Mouse (Mus musculus): ENCODE measurements around the gene Pex5l. TPM values are rescaled to one million over a fixed set of nuclear protein-coding genes. Genes with fewer than 3 reads are reported as not detected.

Pex5l gene
- polyA plus RNA-seq, 1 experiment from 2014 or later = 0.38 TPM

DNA sequence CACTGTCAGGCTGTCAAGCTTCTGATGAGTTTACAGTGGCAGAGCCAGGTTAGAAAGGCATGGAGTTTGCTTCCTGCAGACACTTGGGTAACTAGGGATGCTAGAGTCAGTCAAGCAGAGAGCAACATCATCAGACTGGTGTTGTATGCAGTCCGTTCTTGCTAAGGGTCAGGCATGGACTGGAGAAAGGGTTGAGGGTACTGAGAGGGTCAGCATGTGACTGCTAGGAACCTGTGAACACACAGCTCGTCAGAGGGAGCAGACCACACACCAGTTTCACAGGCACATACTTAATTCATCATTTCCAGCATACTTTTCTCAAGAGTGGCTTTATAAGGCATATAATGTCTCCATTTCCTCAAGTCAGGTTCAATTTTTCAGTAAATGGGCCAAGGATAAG lies 53.6 kb downstream of the Pex5l start:
- no peak for ATAC-seq (ENCODE audit: insufficient number of reproducible peaks, insufficient read depth, low FRiP score, low TSS enrichment, low read depth)
- Histone ChIP-seq H3K9ac (replicated peaks) (no peak overlapping the region), H3K27ac (no peak overlapping the region), H3K4me2 (no peak overlapping the region), H3K9me3 (no peaks in the 10 kb centered on the region), H3K4me3 (replicated peaks) (no peak overlapping the region), H3K4me1 (replicated peaks) (no peaks in the 10 kb centered on the region), H3K27me3 (no peaks in the 10 kb centered on the region), H3K36me3 (no peaks in the 10 kb centered on the region)
- WGBS = 57% methylated on average over 2 of the region's 2 CpGs

DNA sequence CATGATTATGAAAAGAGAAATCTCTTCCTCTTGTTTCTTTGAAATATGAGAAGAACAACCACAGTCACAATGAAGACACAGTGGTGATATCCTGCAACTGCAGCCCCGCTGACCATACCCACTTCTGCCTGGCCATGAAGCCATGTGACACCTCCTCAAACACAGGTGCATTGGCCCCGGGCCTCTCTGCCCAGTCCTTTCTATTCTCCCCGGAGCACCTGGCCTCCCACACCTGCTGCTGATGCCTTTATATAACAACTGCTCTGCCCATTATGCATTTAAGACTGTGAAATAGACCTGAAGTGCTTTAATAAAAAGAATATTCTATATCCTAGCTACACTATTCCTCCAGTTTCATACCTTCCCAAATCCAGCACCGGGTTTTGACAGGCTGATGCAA lies 54.8 kb downstream of the Pex5l start:
- no peaks in the 10 kb centered on the region for H3K27me3 ChIP-seq
- no peak overlapping the region for H3K9ac ChIP-seq (replicated peaks)
- H3K27ac ChIP-seq = no peak overlapping the region
- 66% methylated on average over 4 of the region's 4 CpGs for WGBS
- H3K4me1 ChIP-seq (replicated peaks) = no peaks in the 10 kb centered on the region
- no peak for ATAC-seq (ENCODE audit: insufficient number of reproducible peaks, insufficient read depth, low FRiP score, low TSS enrichment, low read depth)
- no peaks in the 10 kb centered on the region for H3K9me3 ChIP-seq
- no peak overlapping the region for H3K4me3 ChIP-seq (replicated peaks)
- no peak overlapping the region for H3K4me2 ChIP-seq
- H3K36me3 ChIP-seq = no peaks in the 10 kb centered on the region

DNA sequence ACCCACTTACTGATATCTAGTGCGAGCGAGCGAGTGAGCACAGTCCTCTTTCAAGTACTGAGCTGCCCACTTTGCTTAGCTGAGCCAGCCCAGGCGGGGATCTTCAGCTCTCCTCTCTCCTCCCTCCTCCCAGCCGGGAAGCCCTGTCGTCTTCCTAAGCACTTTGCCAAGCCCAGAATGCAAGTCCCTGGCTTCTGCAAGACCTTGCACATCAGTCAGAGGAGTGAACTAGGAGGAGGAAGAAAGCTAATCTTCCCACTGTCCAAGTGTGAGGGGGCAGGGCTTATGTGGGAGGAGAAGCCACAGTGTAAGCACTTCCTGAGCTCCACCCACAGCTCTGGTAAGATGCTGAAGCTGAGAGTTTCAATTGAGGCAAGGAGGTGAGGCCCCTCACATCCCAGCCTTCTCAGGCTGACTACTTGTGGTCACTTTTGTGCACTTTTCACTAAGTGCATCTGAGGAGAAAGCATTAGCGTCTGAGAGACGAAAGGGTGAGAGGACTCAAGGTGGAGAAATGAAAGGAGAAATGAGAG lies 60.2 kb downstream of the Pex5l start:
- Histone ChIP-seq H3K9ac (replicated peaks) (no peak overlapping the region), H3K27ac (no peak overlapping the region), H3K27me3 (no peaks in the 10 kb centered on the region), H3K36me3 (no peaks in the 10 kb centered on the region), H3K9me3 (no peaks in the 10 kb centered on the region), H3K4me3 (replicated peaks) (no peak overlapping the region), H3K4me2 (peak overlapping the region; percentile 35; the same call in 1 of the 2 replicates), H3K4me1 (replicated peaks) (no peaks in the 10 kb centered on the region)
- no peak for ATAC-seq (ENCODE audit: insufficient number of reproducible peaks, insufficient read depth, low FRiP score, low TSS enrichment, low read depth)
- WGBS = 29% methylated on average over 8 of the region's 8 CpGs

DNA sequence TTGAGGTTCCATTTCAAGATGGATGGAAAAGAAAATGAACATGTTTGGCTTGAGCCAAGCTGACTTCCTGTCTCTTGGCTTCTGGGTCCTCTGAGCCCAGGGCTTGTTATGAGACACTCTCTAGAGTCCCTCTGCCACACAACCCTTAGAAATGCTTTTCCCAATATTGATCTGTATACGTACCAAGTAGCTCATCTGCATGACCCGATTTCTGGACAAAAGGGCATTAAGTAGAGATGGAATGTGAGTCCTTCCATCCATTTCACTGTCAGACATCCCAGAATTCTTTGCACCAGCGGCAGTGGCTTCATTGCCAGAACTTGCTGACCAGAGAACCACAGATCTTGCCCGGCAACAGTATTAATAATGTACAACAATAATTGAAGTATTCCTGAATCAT lies 61.3 kb downstream of the Pex5l start:
- Histone ChIP-seq H3K9ac (replicated peaks) (no peak overlapping the region), H3K4me1 (replicated peaks) (no peaks in the 10 kb centered on the region), H3K9me3 (no peaks in the 10 kb centered on the region), H3K36me3 (no peaks in the 10 kb centered on the region), H3K27ac (no peak overlapping the region), H3K27me3 (no peaks in the 10 kb centered on the region), H3K4me3 (replicated peaks) (no peak overlapping the region), H3K4me2 (no peak overlapping the region)
- 87% methylated on average over 4 of the region's 4 CpGs for WGBS
- ATAC-seq (ENCODE audit: insufficient number of reproducible peaks, insufficient read depth, low FRiP score, low TSS enrichment, low read depth) = no peak

DNA sequence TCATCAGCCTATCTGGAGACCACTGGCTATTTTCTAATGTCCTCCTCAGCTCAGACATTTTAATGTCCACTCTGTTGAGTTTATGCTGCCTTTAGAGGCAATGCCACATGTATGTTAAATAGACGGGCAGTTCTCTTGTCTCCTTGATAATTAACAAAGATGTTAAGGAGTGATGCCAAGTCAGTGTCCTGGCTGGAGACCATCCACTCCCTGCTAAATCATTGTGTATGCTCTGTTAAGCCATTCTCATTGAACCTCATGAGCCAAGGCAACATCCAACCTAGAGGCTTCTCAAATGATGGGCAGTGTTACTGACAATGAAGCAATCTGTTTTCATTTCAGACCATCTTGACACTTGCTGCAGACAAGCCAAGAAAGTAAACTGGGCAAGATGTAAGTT lies 63.4 kb downstream of the Pex5l start:
- H3K36me3 ChIP-seq = no peaks in the 10 kb centered on the region
- H3K9me3 ChIP-seq = no peaks in the 10 kb centered on the region
- H3K27me3 ChIP-seq = no peaks in the 10 kb centered on the region
- H3K4me2 ChIP-seq = no peak overlapping the region
- no peak overlapping the region for H3K9ac ChIP-seq (replicated peaks)
- ATAC-seq (ENCODE audit: insufficient number of reproducible peaks, insufficient read depth, low FRiP score, low TSS enrichment, low read depth) = no peak
- H3K4me1 ChIP-seq (replicated peaks) = no peaks in the 10 kb centered on the region
- WGBS = 74% methylated on average over 1 of the region's 1 CpGs
- H3K4me3 ChIP-seq (replicated peaks) = no peak overlapping the region
- no peak overlapping the region for H3K27ac ChIP-seq

DNA sequence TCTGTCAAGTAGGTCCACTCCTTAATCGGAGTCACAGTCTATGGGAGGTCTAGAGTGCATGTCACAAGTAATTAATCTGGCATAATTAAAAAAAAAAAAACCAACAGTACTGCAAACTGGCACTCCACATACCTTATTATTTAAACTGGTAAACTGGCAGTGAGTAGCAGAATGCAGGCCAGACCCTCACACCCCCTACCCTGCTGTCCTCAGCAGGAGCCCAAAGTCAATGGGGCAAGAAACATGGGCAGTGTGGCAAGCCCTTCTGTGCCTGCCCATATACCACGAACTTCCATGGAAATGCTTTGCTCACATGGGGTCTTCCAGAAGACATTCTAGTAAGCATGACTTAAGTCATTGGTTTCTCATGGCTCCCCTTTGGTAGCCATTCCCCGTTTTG lies 63.9 kb downstream of the Pex5l start:
- 80% methylated on average over 3 of the region's 3 CpGs for WGBS
- no peak for ATAC-seq (ENCODE audit: insufficient number of reproducible peaks, insufficient read depth, low FRiP score, low TSS enrichment, low read depth)

DNA sequence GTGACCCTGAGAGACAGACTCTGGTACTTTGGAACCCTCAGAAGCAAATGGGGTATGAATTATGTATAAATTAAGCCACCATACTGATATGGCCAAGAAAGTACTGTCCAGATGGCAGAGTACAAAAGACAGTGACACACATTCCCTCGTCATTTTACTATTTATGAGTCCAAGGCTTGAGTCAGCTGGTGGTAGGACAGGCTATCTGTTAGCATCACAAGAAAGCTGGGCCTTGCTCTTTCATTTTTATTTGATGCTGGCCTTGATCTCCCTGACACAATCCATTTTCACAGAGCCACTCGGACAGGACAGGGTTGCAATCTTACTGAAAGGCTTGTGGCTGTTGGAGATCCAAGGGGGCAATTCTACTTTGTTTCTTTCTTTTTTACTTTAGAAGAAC lies 67.4 kb downstream of the Pex5l start:
- H3K9ac ChIP-seq (replicated peaks) = no peak overlapping the region
- no peak overlapping the region for H3K4me2 ChIP-seq
- 80% methylated on average over 2 of the region's 2 CpGs for WGBS
- H3K27me3 ChIP-seq = no peaks in the 10 kb centered on the region
- no peaks in the 10 kb centered on the region for H3K36me3 ChIP-seq
- no peaks in the 10 kb centered on the region for H3K9me3 ChIP-seq
- no peaks in the 10 kb centered on the region for H3K4me1 ChIP-seq (replicated peaks)
- no peak for ATAC-seq (ENCODE audit: insufficient number of reproducible peaks, insufficient read depth, low FRiP score, low TSS enrichment, low read depth)
- H3K27ac ChIP-seq = no peak overlapping the region
- H3K4me3 ChIP-seq (replicated peaks) = no peak overlapping the region

More for the DNA sequence above, 63.9 kb downstream of the Pex5l start:
- H3K9ac ChIP-seq (replicated peaks) = no peak overlapping the region
- H3K4me1 ChIP-seq (replicated peaks) = no peaks in the 10 kb centered on the region
- H3K36me3 ChIP-seq = no peaks in the 10 kb centered on the region
- no peaks in the 10 kb centered on the region for H3K27me3 ChIP-seq
- H3K9me3 ChIP-seq = no peaks in the 10 kb centered on the region
- no peak overlapping the region for H3K4me3 ChIP-seq (replicated peaks)
- no peak overlapping the region for H3K4me2 ChIP-seq
- no peak overlapping the region for H3K27ac ChIP-seq

DNA sequence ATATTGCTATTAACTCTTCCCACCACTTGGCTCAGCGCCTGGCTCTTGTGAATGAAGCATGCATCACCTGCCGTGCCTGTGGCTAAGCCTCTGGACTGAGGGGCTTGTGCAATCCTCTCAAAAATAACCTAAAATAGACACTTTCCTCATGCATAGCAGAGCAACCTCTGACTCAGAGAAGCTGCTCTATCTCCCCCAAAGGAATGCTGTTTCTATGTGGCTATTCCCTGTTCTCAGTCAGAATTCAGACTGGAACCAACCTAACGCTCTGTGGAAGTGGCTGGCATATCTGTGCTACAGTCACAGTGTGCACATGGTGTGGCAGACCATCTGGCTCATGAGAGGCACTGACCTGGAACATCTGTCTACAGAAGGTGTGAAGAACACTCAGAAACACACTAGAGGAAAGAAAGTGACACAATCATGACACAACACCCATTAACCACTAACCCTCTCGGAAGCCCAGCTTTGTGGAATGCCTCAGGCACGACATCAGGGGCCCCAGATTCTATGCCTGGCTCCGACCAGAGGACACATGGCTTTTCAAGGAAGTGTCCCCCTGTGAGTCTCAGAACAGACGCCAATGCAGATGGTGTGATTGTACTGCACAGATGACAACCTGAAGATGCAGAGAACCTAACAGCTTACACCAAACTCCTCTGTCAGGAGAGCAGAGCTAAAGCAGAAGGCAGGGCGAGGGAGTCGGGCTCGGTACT lies 68.6 kb downstream of the Pex5l start:
- H3K27me3 ChIP-seq = no peaks in the 10 kb centered on the region
- no peak overlapping the region for H3K4me2 ChIP-seq
- 66% methylated on average over 10 of the region's 10 CpGs for WGBS
- no peak overlapping the region for H3K27ac ChIP-seq
- H3K4me3 ChIP-seq (replicated peaks) = no peak overlapping the region
- H3K9ac ChIP-seq (replicated peaks) = no peak overlapping the region
- no peaks in the 10 kb centered on the region for H3K9me3 ChIP-seq
- H3K4me1 ChIP-seq (replicated peaks) = no peaks in the 10 kb centered on the region
- no peaks in the 10 kb centered on the region for H3K36me3 ChIP-seq
- ATAC-seq (ENCODE audit: insufficient number of reproducible peaks, insufficient read depth, low FRiP score, low TSS enrichment, low read depth) = no peak

DNA sequence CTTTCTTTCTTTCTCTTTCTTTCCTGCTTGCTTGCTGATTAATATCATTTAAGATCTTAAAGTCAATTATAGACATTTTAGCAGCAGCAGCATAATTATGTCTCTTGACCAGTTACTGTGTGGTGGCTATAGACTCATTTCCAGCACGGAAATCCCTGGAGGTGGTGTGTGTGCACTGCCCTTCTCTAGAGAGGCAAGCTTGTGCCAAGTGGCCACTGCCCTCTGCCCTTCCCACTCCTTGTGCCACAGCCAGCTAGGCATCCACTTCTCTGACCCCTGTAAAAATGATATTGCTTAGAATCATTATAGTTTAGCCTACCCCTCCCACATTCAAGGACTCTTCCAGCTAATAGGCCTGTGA lies 69.2 kb downstream of the Pex5l start:
- Histone ChIP-seq H3K9ac (replicated peaks) (no peak overlapping the region), H3K36me3 (no peaks in the 10 kb centered on the region), H3K27me3 (no peaks in the 10 kb centered on the region), H3K27ac (no peak overlapping the region), H3K4me2 (no peak overlapping the region), H3K9me3 (no peaks in the 10 kb centered on the region), H3K4me3 (replicated peaks) (no peak overlapping the region), H3K4me1 (replicated peaks) (no peaks in the 10 kb centered on the region)
- no peak for ATAC-seq (ENCODE audit: insufficient number of reproducible peaks, insufficient read depth, low FRiP score, low TSS enrichment, low read depth)
- 72% methylated on average over 1 of the region's 1 CpGs for WGBS

DNA sequence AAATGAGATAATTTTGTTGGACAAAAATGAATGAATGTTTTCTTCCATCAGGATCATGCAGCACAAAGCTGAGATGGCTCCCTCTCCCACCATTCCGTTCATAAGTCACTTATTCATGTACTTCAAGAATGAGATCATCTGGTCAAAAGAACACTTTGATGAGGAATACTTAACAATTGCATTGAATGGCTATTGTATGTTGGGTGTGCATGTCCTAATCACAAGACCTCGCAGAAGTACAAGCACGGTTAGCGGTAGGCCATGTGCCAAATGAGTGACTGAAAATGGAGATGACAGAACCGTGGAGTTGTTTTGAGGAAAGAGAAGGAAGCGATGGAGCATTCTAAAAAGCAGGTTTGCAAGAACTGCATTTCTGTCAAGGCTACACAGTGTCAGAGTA lies 72.3 kb downstream of the Pex5l start:
- WGBS = 94% methylated on average over 6 of the region's 6 CpGs
- Histone ChIP-seq H3K4me3 (replicated peaks) (no peak overlapping the region), H3K9me3 (no peaks in the 10 kb centered on the region), H3K36me3 (no peaks in the 10 kb centered on the region), H3K4me1 (replicated peaks) (no peaks in the 10 kb centered on the region), H3K4me2 (no peak overlapping the region), H3K27me3 (no peaks in the 10 kb centered on the region), H3K9ac (replicated peaks) (no peak overlapping the region), H3K27ac (no peak overlapping the region)
- no peak for ATAC-seq (ENCODE audit: insufficient number of reproducible peaks, insufficient read depth, low FRiP score, low TSS enrichment, low read depth)

DNA sequence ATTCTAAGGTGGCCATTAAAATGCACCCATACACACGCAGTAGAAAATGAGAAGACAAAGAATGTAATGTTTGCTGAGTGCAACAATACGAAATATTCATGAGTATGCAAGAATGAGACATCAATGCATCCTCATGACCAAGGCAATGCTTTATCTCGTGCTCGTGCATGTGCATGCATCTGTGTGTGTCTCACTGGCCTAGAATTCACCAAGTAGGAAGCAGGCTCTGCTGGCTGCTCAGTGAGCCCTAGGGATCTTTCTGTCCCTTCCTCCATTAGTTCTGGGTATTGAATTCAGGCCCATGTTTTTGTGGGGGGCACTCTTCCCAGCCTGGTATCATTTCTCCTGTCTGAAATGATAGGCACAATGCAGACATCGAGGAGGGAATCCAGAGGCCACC lies 74.9 kb downstream of the Pex5l start:
- H3K9me3 ChIP-seq = no peaks in the 10 kb centered on the region
- no peak overlapping the region for H3K4me3 ChIP-seq (replicated peaks)
- no peaks in the 10 kb centered on the region for H3K27me3 ChIP-seq
- ATAC-seq (ENCODE audit: insufficient number of reproducible peaks, insufficient read depth, low FRiP score, low TSS enrichment, low read depth) = no peak
- no peaks in the 10 kb centered on the region for H3K36me3 ChIP-seq
- H3K4me2 ChIP-seq = no peak overlapping the region
- H3K9ac ChIP-seq (replicated peaks) = no peak overlapping the region
- WGBS = 86% methylated on average over 5 of the region's 5 CpGs
- H3K27ac ChIP-seq = no peak overlapping the region
- H3K4me1 ChIP-seq (replicated peaks) = no peaks in the 10 kb centered on the region

DNA sequence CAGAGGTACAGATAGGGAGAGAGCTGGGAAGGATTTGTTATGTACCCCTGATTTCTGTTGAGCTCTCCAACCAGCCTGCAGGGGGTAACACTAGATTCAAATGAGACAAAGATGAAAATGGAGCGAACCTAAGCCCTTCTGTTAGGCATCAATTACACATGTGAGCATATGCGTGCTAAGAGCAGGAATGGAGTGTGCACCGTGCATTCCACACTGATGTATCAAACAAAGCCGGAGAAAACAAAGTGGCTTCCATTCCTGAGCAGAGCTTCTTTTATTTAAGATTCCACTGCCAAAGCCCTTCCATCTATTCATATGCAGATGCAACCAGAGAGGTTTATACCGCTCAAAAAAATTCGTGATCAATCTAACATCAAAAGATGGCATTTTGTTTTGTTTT lies 79.5 kb downstream of the Pex5l start:
- Histone ChIP-seq H3K27ac (no peak overlapping the region), H3K9me3 (no peaks in the 10 kb centered on the region), H3K9ac (replicated peaks) (no peak overlapping the region), H3K27me3 (no peaks in the 10 kb centered on the region), H3K4me2 (no peak overlapping the region), H3K4me3 (replicated peaks) (no peak overlapping the region), H3K36me3 (no peaks in the 10 kb centered on the region), H3K4me1 (replicated peaks) (peaks cover 4% of the 10 kb centered on the region; the same call in 1 of the 2 replicates)
- no peak for ATAC-seq (ENCODE audit: insufficient number of reproducible peaks, insufficient read depth, low FRiP score, low TSS enrichment, low read depth)
- 65% methylated on average over 6 of the region's 6 CpGs for WGBS
